Mouse (Mus musculus): ENCODE results near the gene Nabp2.

Nabp2 gene

DNA sequence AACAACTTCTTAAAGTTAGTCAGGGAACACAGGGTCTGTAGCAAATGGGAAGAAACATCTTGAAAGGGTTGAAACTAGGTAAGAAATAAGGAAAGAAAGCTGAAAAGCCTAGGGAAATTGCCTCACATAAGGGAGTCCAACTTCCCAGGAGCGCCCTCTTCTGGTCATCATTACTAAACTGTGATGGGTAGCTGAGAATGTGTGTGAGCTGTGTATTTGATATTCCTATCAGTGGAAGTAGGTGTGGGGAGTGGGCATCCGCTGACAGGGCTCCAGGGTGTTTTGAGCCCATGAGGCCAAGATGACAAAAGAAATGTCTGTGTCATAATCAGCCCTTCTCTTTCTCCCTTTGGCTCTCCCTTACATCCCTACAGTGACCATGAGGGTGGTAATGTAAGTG lies 52.5 kb downstream of the Nabp2 start:
- no peak for DNase-seq (ENCODE audit: extremely low spot score)

Data from embryo, embryonic 9.5 days (tissue).